In genomic region chr10:44372210-44372609, GRCm38 (mm10) we compare ENCODE assay signal across 23 mouse cellular contexts.
"Had no signal": no experiment of that assay in that cellular context is flagged by ENCODE, and none has a peak within 500 bp of the region (broad histone marks: within the 10 kb centered on the region; RNA-seq: fewer than 3 reads in every experiment).

No protein-coding gene starts in this region.

- H3K9me3 ChIP-seq: limb, embryonic 12.5 days; limb, embryonic 15.5 days; megakaryocyte, embryonic 14.5 days; neural tube, embryonic 12.5 days; neural tube, embryonic 15.5 days; stomach, embryonic 15.5 days had no signal

- DNase-seq: kidney, adult 18-20 months; kidney, adult 9 months; kidney, postnatal 14 days; layer of hippocampus, postnatal 36 days; left cerebral cortex, postnatal 4 days; lung, adult 2 months; midbrain, embryonic 14.5 days; right cerebral cortex, adult 18-20 months; right cerebral cortex, postnatal 25 days; spleen, adult 18-20 months; thymus, postnatal 25 days had no signal

- H3K36me3 ChIP-seq: limb, embryonic 15.5 days; neural tube, embryonic 12.5 days; neural tube, embryonic 15.5 days; stomach, embryonic 15.5 days had no signal

- H3K4me1 ChIP-seq: neural tube, embryonic 12.5 days; neural tube, embryonic 15.5 days; stomach, embryonic 15.5 days had no signal

- H3K27ac ChIP-seq: layer of hippocampus, adult 2 months; left cerebral cortex, adult 2 months; limb, embryonic 12.5 days; limb, embryonic 15.5 days; macrophage; neural tube, embryonic 12.5 days; neural tube, embryonic 15.5 days; stomach, embryonic 15.5 days had no signal

- H3K4me3 ChIP-seq: layer of hippocampus, adult 2 months; left cerebral cortex, adult 2 months; limb, embryonic 12.5 days; limb, embryonic 15.5 days; megakaryocyte, embryonic 14.5 days; neural tube, embryonic 12.5 days; neural tube, embryonic 15.5 days; stomach, embryonic 15.5 days had no signal

- H3K4me2 ChIP-seq: limb, embryonic 12.5 days; limb, embryonic 15.5 days; midbrain, embryonic 11.5 days; neural tube, embryonic 12.5 days; neural tube, embryonic 15.5 days; stomach, embryonic 15.5 days had no signal

- H3K9ac ChIP-seq: limb, embryonic 12.5 days; limb, embryonic 15.5 days; neural tube, embryonic 12.5 days; neural tube, embryonic 15.5 days; stomach, embryonic 15.5 days had no signal

- ATAC-seq: inflammation-experienced regulatory T-cells, adult 6 months; intestine, embryonic 16.5 days had no signal

- H3K27me3 ChIP-seq: limb, embryonic 12.5 days; limb, embryonic 15.5 days; megakaryocyte, embryonic 14.5 days; neural tube, embryonic 12.5 days; neural tube, embryonic 15.5 days; stomach, embryonic 15.5 days had no signal
